Mouse (Mus musculus): ENCODE results near the gene Cdc42ep5. TPM values are rescaled to one million over a fixed set of nuclear protein-coding genes. Genes with fewer than 3 reads are reported as not detected.
A peak's percentile ranks its signal among the peaks of the same experiment; 100 is the strongest.

Gene Cdc42ep5
- total and polyA plus RNA-seq, 2 experiments from 2014 or later: 4.0 to 6.7 TPM

DNA sequence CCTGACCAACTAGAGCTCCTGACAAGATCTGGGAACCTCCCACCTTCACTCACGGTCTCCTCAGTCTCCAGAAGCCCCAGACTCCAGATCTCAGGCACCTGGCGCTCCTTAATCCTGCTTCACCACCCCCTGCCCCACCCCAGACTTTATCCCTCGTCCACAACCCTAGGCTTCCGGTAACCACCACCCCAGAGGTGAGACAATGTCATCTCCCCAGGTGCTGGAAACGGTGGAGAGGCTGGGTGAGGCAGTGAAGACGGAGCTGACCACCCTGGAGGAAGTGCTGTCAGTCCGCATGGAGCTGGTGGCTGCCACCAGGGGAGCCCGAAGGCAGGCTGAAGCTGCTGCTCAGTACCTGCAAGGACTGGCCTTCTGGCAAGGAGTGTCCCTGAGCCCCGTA, 39.4 kb downstream of the Cdc42ep5 start:
- H3K4me2 ChIP-seq (ENCODE audit: low read depth): no peak overlapping the region
- 24% methylated on average over 9 of the region's 9 CpGs for WGBS

DNA sequence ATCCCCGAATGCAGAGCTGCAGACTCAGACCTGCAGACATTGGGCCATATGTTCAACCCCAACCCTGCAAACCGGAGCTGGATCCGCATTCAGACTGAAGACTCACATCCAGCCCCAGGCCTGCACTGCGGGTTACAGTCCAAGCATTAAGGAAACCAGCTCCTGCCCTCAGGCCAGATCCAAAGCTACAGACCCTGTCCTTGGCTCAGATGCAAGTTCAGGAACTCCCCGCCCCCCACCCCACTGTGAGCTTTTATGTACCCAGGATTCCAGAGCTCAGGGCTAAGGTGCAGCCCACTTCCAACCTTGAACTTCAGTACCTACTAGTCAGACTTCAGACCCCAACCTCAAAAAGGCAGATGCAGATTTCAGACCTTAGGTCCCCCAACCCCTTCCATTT, 39.8 kb downstream of the Cdc42ep5 start:
- WGBS: 3% methylated on average over 5 of the region's 5 CpGs
- no peak for DNase-seq
- H3K4me1 ChIP-seq (ENCODE audit: insufficient read depth): peaks cover 15% of the 10 kb centered on the region
- no peak for ATAC-seq
- TF ChIP-seq CTCF (IDR thresholded peaks at IDR 0.05; ENCODE audit: low read depth): no peak
- H3K9ac ChIP-seq: peak overlapping the region; percentile 35
- peak overlapping the region; percentile 52 for H3K4me2 ChIP-seq (ENCODE audit: low read depth)
- no peaks in the 10 kb centered on the region for H3K9me3 ChIP-seq (ENCODE audit: low read length)
- H3K27me3 ChIP-seq (ENCODE audit: insufficient read depth, low read length): no peaks in the 10 kb centered on the region
- H3K27ac ChIP-seq (ENCODE audit: low read depth, low read length): peak overlapping the region; percentile 86
- H3K4me3 ChIP-seq (ENCODE audit: low read depth, low read length): peak overlapping the region; percentile 20
- peaks cover 25% of the 10 kb centered on the region for H3K36me3 ChIP-seq (ENCODE audit: insufficient read depth)

More for the DNA sequence above, 39.4 kb downstream of the Cdc42ep5 start:
- Histone ChIP-seq H3K36me3 (ENCODE audit: insufficient read depth) (peaks cover 26% of the 10 kb centered on the region), H3K27ac (ENCODE audit: low read depth, low read length) (peak overlapping the region; percentile 86), H3K27me3 (ENCODE audit: insufficient read depth, low read length) (no peaks in the 10 kb centered on the region), H3K4me3 (ENCODE audit: low read depth, low read length) (no peak overlapping the region), H3K9ac (0 out of 2 replicates have a peak overlapping the region, but pooled peaks have one; percentile 14), H3K9me3 (ENCODE audit: low read length) (no peaks in the 10 kb centered on the region), H3K4me1 (ENCODE audit: insufficient read depth) (peaks cover 15% of the 10 kb centered on the region)
- TF ChIP-seq CTCF (IDR thresholded peaks at IDR 0.05; ENCODE audit: low read depth): peak; percentile 46
- no peak for DNase-seq
- ATAC-seq: no peak

DNA sequence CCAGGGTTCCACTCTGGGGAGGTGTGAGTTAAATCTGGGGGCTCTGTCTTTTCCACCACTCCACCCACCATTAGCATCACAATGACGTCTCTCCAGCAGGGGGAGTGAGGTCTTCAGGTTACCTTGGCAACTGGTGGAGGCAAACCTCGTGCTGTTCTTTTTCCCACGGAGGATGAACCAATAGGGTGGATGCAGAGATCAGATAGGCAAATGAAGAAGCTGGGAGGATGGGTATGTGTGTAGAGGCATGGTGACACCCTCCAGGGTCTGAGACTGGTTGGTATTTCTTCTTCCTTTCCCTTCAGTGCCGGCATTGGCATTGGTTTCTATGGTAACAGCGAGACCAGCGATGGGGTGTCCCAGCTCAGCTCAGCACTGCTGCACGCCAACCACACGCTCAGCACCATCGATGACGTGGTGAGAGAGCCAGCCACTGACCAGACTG, 40.3 kb downstream of the Cdc42ep5 start:
- peaks cover 20% of the 10 kb centered on the region for H3K36me3 ChIP-seq (ENCODE audit: insufficient read depth)
- H3K4me2 ChIP-seq (ENCODE audit: low read depth): peak overlapping the region; percentile 52
- DNase-seq (peak; percentile 96), ATAC-seq (peak; percentile 92)
- peaks cover 15% of the 10 kb centered on the region for H3K4me1 ChIP-seq (ENCODE audit: insufficient read depth)
- peak; percentile 72 for TF ChIP-seq CTCF (IDR thresholded peaks at IDR 0.05; ENCODE audit: low read depth)
- peak overlapping the region; percentile 35; the same call in 1 of the 2 replicates for H3K9ac ChIP-seq
- H3K27ac ChIP-seq (ENCODE audit: low read depth, low read length): peak overlapping the region; percentile 86
- peak overlapping the region; percentile 20 for H3K4me3 ChIP-seq (ENCODE audit: low read depth, low read length)
- H3K27me3 ChIP-seq (ENCODE audit: insufficient read depth, low read length): no peaks in the 10 kb centered on the region
- no peaks in the 10 kb centered on the region for H3K9me3 ChIP-seq (ENCODE audit: low read length)
- WGBS: 0% methylated on average over 10 of the region's 10 CpGs

DNA sequence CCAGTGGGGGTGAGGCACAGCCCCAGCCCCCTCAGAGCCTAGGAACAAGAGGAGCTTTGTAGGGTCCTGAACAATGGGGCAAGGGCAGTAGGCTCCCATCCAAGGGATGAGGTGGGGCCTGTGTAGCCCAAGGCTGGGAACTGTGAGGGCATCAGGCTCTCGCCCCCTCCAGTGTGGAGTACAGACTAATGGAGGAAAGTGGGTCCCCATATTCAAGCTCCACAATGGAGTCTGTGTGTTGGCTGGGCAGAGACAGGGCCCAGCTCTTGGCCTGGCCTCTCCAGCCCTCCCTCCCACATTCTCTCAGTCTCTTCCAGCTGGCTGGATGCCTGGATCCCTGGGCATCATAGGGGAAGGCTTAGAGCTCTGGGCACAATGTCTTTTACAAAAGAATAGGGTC, 40.9 kb downstream of the Cdc42ep5 start:
- peaks cover 15% of the 10 kb centered on the region for H3K4me1 ChIP-seq (ENCODE audit: insufficient read depth)
- H3K36me3 ChIP-seq (ENCODE audit: insufficient read depth): peaks cover 18% of the 10 kb centered on the region
- TF ChIP-seq CTCF (IDR thresholded peaks at IDR 0.05; ENCODE audit: low read depth): no peak

DNA sequence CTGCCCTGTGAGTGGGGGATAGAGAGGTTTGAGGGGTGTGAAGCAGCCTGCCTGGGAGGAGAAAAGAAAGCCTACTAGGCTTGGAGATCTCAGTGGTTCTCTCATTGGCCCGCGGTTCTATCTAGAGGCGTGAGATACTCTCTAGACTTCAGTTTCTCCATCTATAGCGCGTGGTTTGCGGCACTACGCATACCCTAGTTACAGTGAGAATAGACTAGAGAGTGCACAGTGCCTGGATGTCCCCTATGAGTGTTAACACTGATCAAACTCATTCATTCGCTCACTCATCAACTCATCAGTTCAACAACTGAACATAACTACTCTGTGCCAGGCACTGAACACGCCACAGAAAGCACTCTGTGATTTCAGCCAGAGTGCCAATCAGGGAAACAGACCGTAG, 41.9 kb downstream of the Cdc42ep5 start:
- peak overlapping the region; percentile 86 for H3K27ac ChIP-seq (ENCODE audit: low read depth, low read length)
- TF ChIP-seq CTCF (IDR thresholded peaks at IDR 0.05; ENCODE audit: low read depth): no peak
- H3K27me3 ChIP-seq (ENCODE audit: insufficient read depth, low read length): no peaks in the 10 kb centered on the region
- H3K4me3 ChIP-seq (ENCODE audit: low read depth, low read length): no peak overlapping the region
- H3K9me3 ChIP-seq (ENCODE audit: low read length): no peaks in the 10 kb centered on the region
- 41% methylated on average over 10 of the region's 10 CpGs for WGBS
- peak overlapping the region; percentile 22; the same call in 1 of the 2 replicates for H3K9ac ChIP-seq
- H3K4me2 ChIP-seq (ENCODE audit: low read depth): peak overlapping the region; percentile 58
- peaks cover 18% of the 10 kb centered on the region; the same call in 1 of the 2 replicates for H3K36me3 ChIP-seq (ENCODE audit: insufficient read depth)
- peaks cover 15% of the 10 kb centered on the region for H3K4me1 ChIP-seq (ENCODE audit: insufficient read depth)
- no peak for DNase-seq
- ATAC-seq: no peak

More for the DNA sequence above, 40.9 kb downstream of the Cdc42ep5 start:
- H3K9ac ChIP-seq: 0 out of 2 replicates have a peak overlapping the region, but pooled peaks have one; percentile 14
- 0 out of 2 replicates have a peak overlapping the region, but pooled peaks have one; percentile 20 for H3K4me3 ChIP-seq (ENCODE audit: low read depth, low read length)
- WGBS: 0% methylated on average over 1 of the region's 1 CpGs
- DNase-seq: peak; percentile 85
- ATAC-seq: peak; percentile 73
- no peaks in the 10 kb centered on the region for H3K27me3 ChIP-seq (ENCODE audit: insufficient read depth, low read length)
- peak overlapping the region; percentile 86 for H3K27ac ChIP-seq (ENCODE audit: low read depth, low read length)
- H3K4me2 ChIP-seq (ENCODE audit: low read depth): peak overlapping the region; percentile 52
- no peaks in the 10 kb centered on the region for H3K9me3 ChIP-seq (ENCODE audit: low read length)

DNA sequence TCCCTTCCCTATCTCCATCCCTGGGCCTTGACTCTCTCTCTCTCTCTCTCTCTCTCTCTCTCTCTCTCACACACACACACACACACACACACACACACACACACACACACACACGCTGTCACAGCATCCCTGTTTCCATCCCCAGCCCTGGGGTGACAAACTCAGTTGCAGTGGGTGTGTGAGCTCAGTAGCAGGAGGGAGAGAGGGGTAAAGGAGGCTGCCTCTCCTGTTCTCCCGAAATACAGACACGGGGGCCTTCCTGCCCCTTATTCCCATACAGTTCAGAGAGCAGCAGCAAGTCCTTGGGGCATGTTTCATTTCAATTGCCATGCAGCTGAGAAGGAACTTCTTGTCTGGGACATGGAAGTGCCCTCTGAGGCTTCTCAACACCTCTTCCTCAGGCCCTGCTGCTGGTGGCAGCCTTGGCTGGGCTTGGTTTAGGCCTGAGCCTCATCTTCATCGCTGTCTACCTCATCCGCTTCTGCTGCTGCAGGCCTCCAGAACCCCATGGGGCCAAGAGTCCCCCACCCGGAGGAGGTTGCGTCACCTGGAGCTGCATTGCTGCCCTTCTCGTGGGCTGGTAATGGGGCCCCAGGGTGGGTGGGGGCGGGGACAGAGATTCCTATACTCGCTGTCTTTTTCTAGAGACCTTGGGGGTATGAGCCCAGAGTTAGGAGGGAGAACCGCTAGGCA, 42.4 kb downstream of the Cdc42ep5 start:
- H3K27me3 ChIP-seq (ENCODE audit: insufficient read depth, low read length): no peaks in the 10 kb centered on the region
- TF ChIP-seq CTCF (IDR thresholded peaks at IDR 0.05; ENCODE audit: low read depth): no peak
- WGBS: 28% methylated on average over 11 of the region's 11 CpGs
- ATAC-seq: no peak
- peaks cover 15% of the 10 kb centered on the region for H3K4me1 ChIP-seq (ENCODE audit: insufficient read depth)
- no peak overlapping the region for H3K4me3 ChIP-seq (ENCODE audit: low read depth, low read length)
- H3K9ac ChIP-seq: peak overlapping the region; percentile 28; the same call in 1 of the 2 replicates
- H3K27ac ChIP-seq (ENCODE audit: low read depth, low read length): peak overlapping the region; percentile 86
- peak overlapping the region; percentile 58 for H3K4me2 ChIP-seq (ENCODE audit: low read depth)
- peaks cover 17% of the 10 kb centered on the region; the same call in 1 of the 2 replicates for H3K36me3 ChIP-seq (ENCODE audit: insufficient read depth)
- no peak for DNase-seq
- no peaks in the 10 kb centered on the region for H3K9me3 ChIP-seq (ENCODE audit: low read length)

All from forebrain, postnatal 0 days (tissue).